Mouse (Mus musculus) heart, embryonic 14.5 days (tissue): ENCODE data around the gene Magel2. TPM values are rescaled to one million over a fixed set of nuclear protein-coding genes. Genes with fewer than 3 reads are reported as not detected.

Experiments
- ATAC-seq: fragments of 200-750 bp; cut with Nextera tagmentation; 2 replicates; pipeline ENCODE4 v1.8.0; 2017; ENCODE audit warnings: low read depth, moderate TSS enrichment; ENCODE audit not compliant: insufficient number of reproducible peaks, insufficient read depth, low FRiP score
- H3K27ac ChIP-seq, 2 experiments: fragments of 200-500 bp in 1 of 2; fragments of 300-500 bp in 1 of 2; sonication (generic) in 1 of 2; replicated peaks in 1 of 2; 2 replicates each; pipeline ENCODE4 v1.5.1; 2012 to 2014; ENCODE audit warnings: low read depth in 2 of 2, low read length in 2 of 2, control low read depth in 1 of 2, mild to moderate bottlenecking in 1 of 2, mixed read lengths in 1 of 2; ENCODE audit not compliant: control insufficient read depth in 1 of 2, insufficient read depth in 1 of 2
- H3K27me3 ChIP-seq: fragments of 300-500 bp; sonication (generic); 2 replicates; pipeline ENCODE4 v1.6.1; 2014; ENCODE audit warnings: mild to moderate bottlenecking, low read length, control low read depth; ENCODE audit not compliant: control insufficient read depth, insufficient read depth
- H3K36me3 ChIP-seq: fragments of 300-500 bp; sonication (generic); 2 replicates; pipeline ENCODE4 v1.6.1; 2014; ENCODE audit warnings: mild to moderate bottlenecking, control low read depth, low read length, mixed read lengths; ENCODE audit not compliant: control insufficient read depth, insufficient read depth
- H3K4me1 ChIP-seq, 2 experiments: fragments of 200-500 bp in 1 of 2; fragments of 300-500 bp in 1 of 2; sonication (generic) in 1 of 2; 2 replicates each; pipeline ENCODE4 v1.6.1; 2012 to 2014; ENCODE audit warnings: low read length in 2 of 2, control low read depth in 1 of 2, mixed read lengths in 1 of 2; ENCODE audit not compliant: control insufficient read depth in 2 of 2, insufficient read depth in 2 of 2
- H3K4me2 ChIP-seq: fragments of 300-500 bp; sonication (generic); 2 replicates; pipeline ENCODE4 v1.6.1; 2014; ENCODE audit warnings: mild to moderate bottlenecking, low read length
- H3K4me3 ChIP-seq, 2 experiments: fragments of 200-500 bp in 1 of 2; fragments of 300-500 bp in 1 of 2; sonication (generic) in 1 of 2; 2 replicates each; pipeline ENCODE4 v1.5.1; 2012 to 2014; ENCODE audit warnings: low read length in 2 of 2, mild to moderate bottlenecking in 2 of 2, control low read depth in 1 of 2, low read depth in 1 of 2, moderate library complexity in 1 of 2; ENCODE audit not compliant: control insufficient read depth in 1 of 2, insufficient read depth in 1 of 2
- H3K9ac ChIP-seq: fragments of 300-500 bp; sonication (generic); 2 replicates; pipeline ENCODE4 v1.6.1; 2014; ENCODE audit warnings: mild to moderate bottlenecking, low read length
- H3K9me3 ChIP-seq: fragments of 300-500 bp; sonication (generic); 2 replicates; pipeline ENCODE4 v1.6.1; 2016; ENCODE audit warnings: low read length, control low read depth; ENCODE audit not compliant: control insufficient read depth
- WGBS: fragments of 180-500 bp; shearing (Covaris S2); extraction: QIAGEN DNeasy Blood & Tissue Kit; methylation state at CpG from one replicate; pipeline ENCODE4 v1.1.7; 2014; 5-methylcytosine and 5-hydroxymethylcytosine counted together
- polyA plus RNA-seq: library from polyadenylated mRNA; unstranded; fragments of >200 nt; fragmentation: Nextera tagmentation; extraction: Ambion mirVana; gene quantifications from 2 replicates; pipeline ENCODE4 v1.2.1, GENCODE M21; 2014

The Magel2 gene
- 0.20 and 0.66 TPM in 2 replicates for polyA plus RNA-seq

DNA sequence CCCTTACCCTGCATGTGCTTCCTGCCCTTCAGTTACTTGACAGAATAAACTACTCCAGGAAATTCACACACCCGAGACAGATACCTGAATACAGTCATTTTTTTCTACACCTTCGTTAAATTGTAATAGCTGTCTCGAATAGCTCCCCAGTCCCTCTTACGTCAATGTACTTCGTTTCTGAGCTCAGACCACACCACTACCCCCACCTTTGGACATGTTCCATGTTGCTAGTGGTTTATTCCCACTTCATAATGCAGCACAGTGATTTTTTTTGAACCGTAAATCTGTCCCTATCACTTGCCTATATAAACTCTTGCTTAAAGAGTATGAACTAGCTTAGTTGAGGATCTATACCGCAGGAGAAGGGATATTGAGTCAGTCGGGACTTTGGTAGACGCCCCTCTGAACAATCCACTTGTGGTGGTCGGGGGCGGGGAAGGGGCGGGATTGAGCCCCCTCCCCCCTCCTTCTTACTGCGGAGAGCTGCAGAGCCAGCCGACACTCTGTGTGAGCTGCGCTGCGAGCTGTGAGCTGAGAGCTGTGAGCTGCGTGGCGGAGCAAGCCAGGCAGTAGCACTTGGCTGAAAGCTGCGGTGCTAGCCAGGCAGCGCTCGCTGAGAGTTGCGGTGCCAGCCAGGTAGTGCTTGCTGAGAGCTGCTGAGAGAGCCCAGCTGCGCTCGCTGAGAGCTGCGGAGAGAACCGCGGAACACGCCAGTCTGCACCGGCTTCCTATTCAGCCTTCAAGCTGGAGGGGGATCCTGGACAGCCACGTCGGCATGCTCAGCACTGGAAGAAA is at the start of gene Magel2:
Gene Magel2 (plus strand): TSS at position 501 of the 795 bp plus-strand sequence.
- 17% methylated on average over 31 of the region's 31 CpGs for WGBS
- H3K36me3 ChIP-seq: no peaks in the 10 kb centered on the region
- peaks cover 13% of the 10 kb centered on the region for H3K9me3 ChIP-seq
- H3K27ac ChIP-seq: no peak within 1 kb of the TSS
- peak; percentile 75; the same call in 1 of the 2 replicates for ATAC-seq
- peak within 1 kb of the TSS; percentile 41 to 51 for H3K4me3 ChIP-seq
- H3K27me3 ChIP-seq: no peaks in the 10 kb centered on the region
- no peaks in the 10 kb centered on the region for H3K4me1 ChIP-seq
- peak within 1 kb of the TSS; percentile 51 for H3K9ac ChIP-seq
- H3K4me2 ChIP-seq: peak within 1 kb of the TSS; percentile 70

DNA sequence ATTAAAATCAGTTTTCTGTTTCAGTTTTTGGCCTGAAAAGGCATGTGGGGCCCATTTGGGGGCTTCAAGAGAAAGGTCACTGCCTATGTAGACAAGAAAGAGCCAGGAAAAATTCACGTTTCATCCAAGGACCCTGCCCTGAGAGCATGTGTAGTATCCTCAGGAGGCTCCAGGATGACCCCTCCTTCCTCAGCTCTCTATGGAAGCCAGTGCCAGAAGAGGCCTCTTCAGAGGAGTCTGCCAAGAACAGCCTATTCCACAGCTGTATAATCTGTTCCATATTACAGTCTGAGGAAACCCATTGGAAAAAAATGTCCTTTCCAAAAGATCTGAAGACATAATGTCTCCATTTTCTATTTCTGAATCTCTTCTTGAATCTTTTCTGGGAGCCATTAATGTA is 31.4 kb upstream of the Magel2 start:
- WGBS: 17% methylated on average over 1 of the region's 1 CpGs
- Histone ChIP-seq H3K4me1 (peaks cover 0 to 4% of the 10 kb centered on the region in 2 experiments; a peak in 2 of 4 replicates), H3K4me2 (no peak overlapping the region), H3K4me3 (no peak overlapping the region), H3K27ac (no peak overlapping the region), H3K9ac (no peak overlapping the region), H3K27me3 (no peaks in the 10 kb centered on the region), H3K9me3 (no peaks in the 10 kb centered on the region), H3K36me3 (no peaks in the 10 kb centered on the region)
- no peak for ATAC-seq

DNA sequence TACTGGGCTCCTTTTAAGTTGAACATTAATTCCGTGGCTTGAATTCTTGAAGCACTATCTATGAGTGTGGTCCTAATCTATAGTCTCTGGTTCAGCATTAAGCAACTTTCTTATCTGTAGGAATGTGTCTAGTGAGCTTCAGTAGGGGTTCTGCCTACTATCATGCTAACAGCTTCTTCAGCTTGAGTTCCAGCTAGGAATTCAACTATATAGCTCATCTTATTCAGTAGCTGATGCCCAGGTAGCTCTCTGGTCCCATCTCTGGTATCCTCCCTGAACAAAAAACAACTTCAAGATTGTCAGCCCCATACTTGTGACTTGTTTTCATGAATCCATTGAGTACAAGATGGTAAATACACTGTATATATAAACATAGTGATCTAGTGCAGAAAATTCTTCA is 30.5 kb upstream of the Magel2 start, which contains the start of gene Ndn:
Gene Ndn (plus strand): TSS at position 301 of the 400 bp plus-strand sequence.
- no peak within 1 kb of the TSS for H3K9ac ChIP-seq
- 22% methylated on average over 1 of the region's 1 CpGs for WGBS
- H3K9me3 ChIP-seq: no peaks in the 10 kb centered on the region
- H3K27ac ChIP-seq: no peak within 1 kb of the TSS
- no peaks in the 10 kb centered on the region for H3K27me3 ChIP-seq
- H3K36me3 ChIP-seq: no peaks in the 10 kb centered on the region
- no peak within 1 kb of the TSS for H3K4me3 ChIP-seq
- no peak for ATAC-seq
- no peak within 1 kb of the TSS for H3K4me2 ChIP-seq
- peaks cover 0 to 4% of the 10 kb centered on the region in 2 experiments; a peak in 2 of 4 replicates for H3K4me1 ChIP-seq

DNA sequence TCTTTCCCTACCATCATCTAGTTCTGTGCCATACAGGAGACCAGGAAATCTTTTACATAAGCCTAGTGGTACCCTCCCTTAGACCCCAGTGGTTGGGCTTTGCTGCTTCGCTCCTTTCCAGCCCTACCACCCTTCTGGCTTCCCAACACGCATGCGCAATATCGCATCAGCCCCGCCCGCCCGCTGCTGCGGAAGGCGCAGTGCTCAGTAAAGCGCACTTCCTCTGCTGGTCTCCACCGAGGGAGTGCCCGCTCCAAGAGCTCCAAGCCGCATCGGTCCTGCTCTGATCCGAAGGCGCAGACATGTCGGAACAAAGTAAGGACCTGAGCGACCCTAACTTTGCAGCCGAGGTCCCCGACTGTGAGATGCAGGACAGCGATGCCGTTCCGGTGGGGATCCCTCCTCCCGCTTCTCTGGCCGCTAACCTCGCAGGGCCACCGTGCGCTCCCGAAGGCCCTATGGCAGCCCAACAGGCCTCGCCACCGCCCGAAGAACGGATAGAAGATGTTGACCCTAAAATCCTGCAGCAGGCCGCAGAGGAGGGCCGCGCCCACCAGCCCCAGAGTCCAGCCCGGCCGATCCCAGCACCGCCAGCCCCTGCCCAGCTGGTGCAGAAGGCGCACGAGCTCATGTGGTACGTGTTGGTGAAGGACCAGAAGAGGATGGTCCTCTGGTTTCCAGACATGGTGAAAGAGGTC is 28.6 kb upstream of the Magel2 start:
- H3K27ac ChIP-seq: no peak overlapping the region; a peak in 1 of 4 replicates

DNA sequence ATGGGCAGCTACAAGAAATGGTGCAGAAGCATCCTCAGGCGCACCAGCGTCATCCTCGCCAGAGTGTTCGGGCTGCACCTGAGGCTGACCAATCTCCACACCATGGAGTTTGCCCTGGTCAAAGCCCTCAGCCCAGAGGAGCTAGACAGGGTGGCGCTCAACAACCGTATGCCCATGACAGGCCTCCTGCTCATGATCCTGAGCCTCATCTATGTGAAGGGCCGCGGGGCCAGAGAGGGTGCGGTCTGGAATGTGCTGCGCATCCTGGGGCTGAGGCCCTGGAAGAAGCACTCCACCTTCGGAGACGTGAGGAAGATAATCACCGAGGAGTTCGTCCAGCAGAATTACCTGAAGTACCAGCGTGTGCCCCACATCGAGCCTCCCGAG is 28.0 kb upstream of the Magel2 start:
- H3K9me3 ChIP-seq: no peaks in the 10 kb centered on the region
- no peaks in the 10 kb centered on the region for H3K27me3 ChIP-seq
- peak overlapping the region; percentile 71 for H3K9ac ChIP-seq
- ATAC-seq: 0 out of 2 replicates have a peak, but pooled peaks have one; percentile 35
- peaks cover 0 to 4% of the 10 kb centered on the region in 2 experiments; a peak in 2 of 4 replicates for H3K4me1 ChIP-seq
- no peak overlapping the region for H3K27ac ChIP-seq
- H3K4me2 ChIP-seq: peak overlapping the region; percentile 73
- WGBS: 29% methylated on average over 17 of the region's 17 CpGs
- peak overlapping the region; percentile 52 to 76 for H3K4me3 ChIP-seq
- no peaks in the 10 kb centered on the region for H3K36me3 ChIP-seq

More for the DNA sequence above, 28.6 kb upstream of the Magel2 start:
- Histone ChIP-seq H3K9ac (peak overlapping the region; percentile 71), H3K4me3 (peak overlapping the region; percentile 52 to 76), H3K4me1 (peaks cover 0 to 4% of the 10 kb centered on the region in 2 experiments; a peak in 2 of 4 replicates), H3K36me3 (no peaks in the 10 kb centered on the region), H3K9me3 (no peaks in the 10 kb centered on the region), H3K27me3 (no peaks in the 10 kb centered on the region), H3K4me2 (peak overlapping the region; percentile 73)
- ATAC-seq: peak; percentile 79; the same call in 1 of the 2 replicates
- WGBS: 10% methylated on average over 42 of the region's 42 CpGs

DNA sequence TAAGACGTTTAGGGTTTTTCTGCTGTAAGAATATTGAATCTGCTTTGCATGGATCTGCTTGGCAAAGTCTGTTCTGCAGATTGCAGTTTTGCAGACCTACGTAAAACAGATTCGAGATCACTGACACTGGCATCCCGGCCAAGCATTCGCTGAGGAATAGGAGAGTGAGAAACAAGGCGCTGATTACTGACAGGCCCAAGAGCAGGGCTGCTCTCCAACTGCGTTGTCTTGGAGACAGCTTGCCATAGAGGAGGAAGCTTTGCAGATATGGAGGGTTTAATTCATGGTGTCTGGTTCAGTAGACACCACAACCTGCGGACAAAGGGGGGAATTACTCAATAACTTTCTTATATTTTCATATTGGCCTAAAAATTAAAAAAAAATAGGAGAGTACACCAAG is 25.5 kb upstream of the Magel2 start:
- Histone ChIP-seq H3K9ac (no peak overlapping the region), H3K9me3 (no peaks in the 10 kb centered on the region), H3K27ac (no peak overlapping the region), H3K4me3 (no peak overlapping the region), H3K4me1 (peaks cover 0 to 4% of the 10 kb centered on the region in 2 experiments; a peak in 2 of 4 replicates), H3K27me3 (no peaks in the 10 kb centered on the region), H3K4me2 (no peak overlapping the region), H3K36me3 (no peaks in the 10 kb centered on the region)
- 39% methylated on average over 8 of the region's 8 CpGs for WGBS
- ATAC-seq: no peak

DNA sequence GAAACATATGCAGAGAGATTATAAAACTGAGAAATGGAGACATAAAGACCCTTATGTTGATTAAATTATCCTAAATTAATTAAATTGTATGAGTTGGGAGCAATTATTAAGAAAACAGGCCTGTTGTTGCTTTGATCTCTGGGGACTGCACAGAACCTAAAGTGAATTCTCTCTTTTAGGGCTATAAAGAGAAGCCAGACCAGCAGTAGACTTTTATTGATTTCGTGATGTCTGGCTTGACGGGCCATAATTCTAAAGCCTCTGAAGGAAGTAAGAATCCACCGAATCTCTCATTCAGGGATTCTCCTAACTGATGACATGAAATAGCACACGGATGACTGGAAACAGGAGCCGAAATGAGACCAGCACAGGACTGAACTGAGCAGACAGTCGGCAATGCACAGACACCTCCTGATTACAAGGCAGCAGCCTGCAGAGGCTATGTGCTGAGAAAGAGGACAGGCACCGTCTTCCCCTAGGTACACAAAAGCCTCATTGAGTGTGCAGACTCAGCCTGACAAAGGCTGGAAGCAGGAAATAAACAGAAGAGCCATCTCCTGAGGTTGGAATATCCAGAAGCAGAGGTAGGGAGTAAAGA is 11.7 kb upstream of the Magel2 start:
- Histone ChIP-seq H3K4me1 (no peaks in the 10 kb centered on the region), H3K27me3 (no peaks in the 10 kb centered on the region), H3K9me3 (no peaks in the 10 kb centered on the region; the same call in 1 of the 2 replicates), H3K4me3 (no peak overlapping the region), H3K36me3 (no peaks in the 10 kb centered on the region), H3K27ac (no peak overlapping the region), H3K4me2 (no peak overlapping the region), H3K9ac (no peak overlapping the region)
- whole genome bisulfite sequencing: 63% methylated on average over 7 of the region's 7 CpGs
- ATAC-seq: no peak
